Mouse (Mus musculus): Measurements from ENCODE around the gene Riox1. TPM values are rescaled to one million over a fixed set of nuclear protein-coding genes. Genes with fewer than 3 reads are reported as not detected.

Riox1 gene
- 15.8 and 18.4 TPM in 2 replicates for polyA plus RNA-seq (2012; rRNA removed)
- polyA plus RNA-seq (2014; fragmentation: Nextera tagmentation; extraction: Ambion mirVana), result 13.1 and 13.9 TPM in 2 replicates

DNA sequence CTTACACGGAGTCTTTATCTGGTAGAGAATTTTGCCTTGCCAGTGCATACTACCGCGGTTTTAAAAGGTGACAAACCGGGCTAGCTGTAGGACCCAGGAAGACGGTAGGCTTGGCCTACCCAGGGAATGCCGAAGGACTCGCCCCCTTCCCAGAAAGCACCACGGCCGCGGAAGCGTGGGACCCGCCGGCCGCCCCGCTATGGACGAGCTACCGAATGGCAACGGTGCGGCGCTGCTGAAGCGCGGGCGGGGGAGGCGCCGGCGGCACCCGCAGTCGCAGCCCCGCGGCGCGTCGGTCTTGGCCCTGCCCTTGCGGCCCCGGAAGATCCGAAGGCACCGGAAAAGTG, at the start of gene Riox1:
Gene Riox1, plus strand, starts transcription at position 116 of the 347 bp plus-strand sequence.
- WGBS, result 0% methylated on average over 37 of the region's 37 CpGs

GRCm38 (mm10) chr12:83910451-83910850, 40.0 kb upstream of the Riox1 start:
- 80% methylated on average over 2 of the region's 2 CpGs for WGBS

More for the DNA sequence above, at the start of gene Riox1:
- H3K4me1 ChIP-seq (ENCODE audit: control insufficient read depth, insufficient read depth, low read length), result peaks cover 21% of the 10 kb centered on the region
- peak within 1 kb of the TSS; percentile 77 for H3K9ac ChIP-seq (ENCODE audit: low read depth, low read length, severe bottlenecking)
- no peaks in the 10 kb centered on the region for H3K9me3 ChIP-seq (ENCODE audit: control insufficient read depth, low read length)
- ATAC-seq (ENCODE audit: low FRiP score, low read depth) (peak; percentile 95), DNase-seq (ENCODE audit: low spot score) (peak; percentile 87)
- peaks cover 16% of the 10 kb centered on the region; the same call in 1 of the 2 replicates for H3K36me3 ChIP-seq (ENCODE audit: control insufficient read depth, insufficient read depth, low read length)
- H3K27ac ChIP-seq (replicated peaks; ENCODE audit: low read depth, low read length), result peak within 1 kb of the TSS; percentile 70
- H3K27me3 ChIP-seq (ENCODE audit: control insufficient read depth, insufficient read depth, low read length), result no peaks in the 10 kb centered on the region
- TF ChIP-seq POLR2A (IDR thresholded peaks at IDR 0.05; ENCODE audit: borderline replicate concordance, extremely low read depth, insufficient read depth, insufficient read length), result peak; percentile 66; the same call in 1 of the 2 replicates
- peak within 1 kb of the TSS; percentile 79 for H3K4me3 ChIP-seq (replicated peaks; ENCODE audit: low read length)
- peak within 1 kb of the TSS; percentile 96 for H3K4me2 ChIP-seq (replicated peaks; ENCODE audit: low read depth, low read length, severe bottlenecking)

GRCm38 (mm10) chr12:83914202-83914740, 36.1 kb upstream of the Riox1 start:
- 83% methylated on average over 4 of the region's 4 CpGs for WGBS
- no peak for ATAC-seq (ENCODE audit: low FRiP score, low read depth)
- no peak for TF ChIP-seq POLR2A (IDR thresholded peaks at IDR 0.05; ENCODE audit: borderline replicate concordance, extremely low read depth, insufficient read depth, insufficient read length)

More at GRCm38 (mm10) chr12:83910451-83910850, 40.0 kb upstream of the Riox1 start:
- DNase-seq (ENCODE audit: low spot score), result no peak
- H3K4me2 ChIP-seq (replicated peaks; ENCODE audit: low read depth, low read length, severe bottlenecking), result no peak overlapping the region
- no peaks in the 10 kb centered on the region for H3K27me3 ChIP-seq (ENCODE audit: control insufficient read depth, insufficient read depth, low read length)
- no peak for TF ChIP-seq POLR2A (IDR thresholded peaks at IDR 0.05; ENCODE audit: borderline replicate concordance, extremely low read depth, insufficient read depth, insufficient read length)
- H3K9ac ChIP-seq (ENCODE audit: low read depth, low read length, severe bottlenecking), result no peak overlapping the region
- no peak for ATAC-seq (ENCODE audit: low FRiP score, low read depth)
- H3K27ac ChIP-seq (replicated peaks; ENCODE audit: low read depth, low read length), result no peak overlapping the region
- peaks cover 7% of the 10 kb centered on the region; the same call in 1 of the 2 replicates for H3K36me3 ChIP-seq (ENCODE audit: control insufficient read depth, insufficient read depth, low read length)
- H3K9me3 ChIP-seq (ENCODE audit: control insufficient read depth, low read length), result no peaks in the 10 kb centered on the region
- H3K4me1 ChIP-seq (ENCODE audit: control insufficient read depth, insufficient read depth, low read length), result 0 out of 2 replicates have a peak, but pooled peaks cover 3% of the 10 kb centered on the region
- no peak overlapping the region for H3K4me3 ChIP-seq (replicated peaks; ENCODE audit: low read length)

GRCm38 (mm10) chr12:83914797-83915196, 35.6 kb upstream of the Riox1 start:
- ATAC-seq (ENCODE audit: low FRiP score, low read depth) (no peak), DNase-seq (ENCODE audit: low spot score) (no peak)
- Histone ChIP-seq H3K27me3 (ENCODE audit: control insufficient read depth, insufficient read depth, low read length) (no peaks in the 10 kb centered on the region), H3K36me3 (ENCODE audit: control insufficient read depth, insufficient read depth, low read length) (peaks cover 7% of the 10 kb centered on the region; the same call in 1 of the 2 replicates), H3K9ac (ENCODE audit: low read depth, low read length, severe bottlenecking) (no peak overlapping the region), H3K27ac (replicated peaks; ENCODE audit: low read depth, low read length) (no peak overlapping the region), H3K4me3 (replicated peaks; ENCODE audit: low read length) (no peak overlapping the region), H3K9me3 (ENCODE audit: control insufficient read depth, low read length) (no peaks in the 10 kb centered on the region), H3K4me1 (ENCODE audit: control insufficient read depth, insufficient read depth, low read length) (0 out of 2 replicates have a peak, but pooled peaks cover 3% of the 10 kb centered on the region), H3K4me2 (replicated peaks; ENCODE audit: low read depth, low read length, severe bottlenecking) (no peak overlapping the region)
- TF ChIP-seq POLR2A (IDR thresholded peaks at IDR 0.05; ENCODE audit: borderline replicate concordance, extremely low read depth, insufficient read depth, insufficient read length), result no peak
- WGBS, result 77% methylated on average over 1 of the region's 1 CpGs

More at GRCm38 (mm10) chr12:83914202-83914740, 36.1 kb upstream of the Riox1 start:
- H3K4me2 ChIP-seq (replicated peaks; ENCODE audit: low read depth, low read length, severe bottlenecking), result no peak overlapping the region
- H3K9ac ChIP-seq (ENCODE audit: low read depth, low read length, severe bottlenecking), result no peak overlapping the region
- H3K4me3 ChIP-seq (replicated peaks; ENCODE audit: low read length), result no peak overlapping the region
- no peaks in the 10 kb centered on the region for H3K9me3 ChIP-seq (ENCODE audit: control insufficient read depth, low read length)
- H3K36me3 ChIP-seq (ENCODE audit: control insufficient read depth, insufficient read depth, low read length), result peaks cover 7% of the 10 kb centered on the region; the same call in 1 of the 2 replicates
- DNase-seq (ENCODE audit: low spot score), result no peak
- H3K27ac ChIP-seq (replicated peaks; ENCODE audit: low read depth, low read length), result no peak overlapping the region
- 0 out of 2 replicates have a peak, but pooled peaks cover 3% of the 10 kb centered on the region for H3K4me1 ChIP-seq (ENCODE audit: control insufficient read depth, insufficient read depth, low read length)
- H3K27me3 ChIP-seq (ENCODE audit: control insufficient read depth, insufficient read depth, low read length), result no peaks in the 10 kb centered on the region

DNA sequence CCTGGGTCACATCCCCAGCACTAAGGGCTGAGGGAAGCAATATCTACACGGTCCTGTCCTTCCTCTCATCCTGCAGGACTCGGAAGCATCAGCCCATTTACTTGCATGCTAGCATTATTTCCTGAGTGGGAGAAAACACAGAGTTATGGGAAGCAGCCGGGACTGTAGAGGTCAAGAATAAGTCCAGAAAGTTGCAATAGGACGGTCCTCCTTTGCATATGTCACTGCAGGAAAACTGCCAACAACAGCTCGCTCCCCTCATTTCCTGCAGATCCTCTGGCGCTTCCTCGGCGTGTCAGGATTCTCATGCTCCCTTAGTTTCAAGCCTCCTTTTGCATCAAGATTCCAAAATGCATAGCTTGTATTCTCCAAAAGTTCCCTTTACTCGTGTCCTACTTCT, 33.5 kb upstream of the Riox1 start:
- TF ChIP-seq POLR2A (IDR thresholded peaks at IDR 0.05; ENCODE audit: borderline replicate concordance, extremely low read depth, insufficient read depth, insufficient read length), result no peak
- Histone ChIP-seq H3K9ac (ENCODE audit: low read depth, low read length, severe bottlenecking) (no peak overlapping the region), H3K4me2 (replicated peaks; ENCODE audit: low read depth, low read length, severe bottlenecking) (no peak overlapping the region), H3K27ac (replicated peaks; ENCODE audit: low read depth, low read length) (no peak overlapping the region), H3K27me3 (ENCODE audit: control insufficient read depth, insufficient read depth, low read length) (no peaks in the 10 kb centered on the region), H3K4me3 (replicated peaks; ENCODE audit: low read length) (no peak overlapping the region), H3K36me3 (ENCODE audit: control insufficient read depth, insufficient read depth, low read length) (peaks cover 7% of the 10 kb centered on the region; the same call in 1 of the 2 replicates), H3K4me1 (ENCODE audit: control insufficient read depth, insufficient read depth, low read length) (0 out of 2 replicates have a peak, but pooled peaks cover 9% of the 10 kb centered on the region), H3K9me3 (ENCODE audit: control insufficient read depth, low read length) (no peaks in the 10 kb centered on the region)
- ATAC-seq (ENCODE audit: low FRiP score, low read depth) (no peak), DNase-seq (ENCODE audit: low spot score) (no peak)
- 79% methylated on average over 9 of the region's 9 CpGs for WGBS

Data from limb, embryonic 14.5 days (tissue).